Mouse (Mus musculus): ENCODE data around the gene Pip4k2a. TPM values are rescaled to one million over a fixed set of nuclear protein-coding genes. Genes with fewer than 3 reads are reported as not detected.

The Pip4k2a gene
- total RNA-seq, 1 experiment from 2014 or later = 73.9 TPM

- peak; percentile 83 for ATAC-seq (ENCODE audit: extremely low read depth, insufficient number of reproducible peaks, low FRiP score, poor library complexity, severe bottlenecking)
Measured at GRCm38 (mm10) chr2:18984095-18984847, 13.7 kb downstream of the Pip4k2a start.

GRCm38 (mm10) chr2:18983546-18983945, 14.4 kb downstream of the Pip4k2a start:
- peak; percentile 36 for ATAC-seq (ENCODE audit: extremely low read depth, insufficient number of reproducible peaks, low FRiP score, poor library complexity, severe bottlenecking)

GRCm38 (mm10) chr2:18982581-18982980, 15.3 kb downstream of the Pip4k2a start:
- ATAC-seq (ENCODE audit: extremely low read depth, insufficient number of reproducible peaks, low FRiP score, poor library complexity, severe bottlenecking) = no peak

DNA sequence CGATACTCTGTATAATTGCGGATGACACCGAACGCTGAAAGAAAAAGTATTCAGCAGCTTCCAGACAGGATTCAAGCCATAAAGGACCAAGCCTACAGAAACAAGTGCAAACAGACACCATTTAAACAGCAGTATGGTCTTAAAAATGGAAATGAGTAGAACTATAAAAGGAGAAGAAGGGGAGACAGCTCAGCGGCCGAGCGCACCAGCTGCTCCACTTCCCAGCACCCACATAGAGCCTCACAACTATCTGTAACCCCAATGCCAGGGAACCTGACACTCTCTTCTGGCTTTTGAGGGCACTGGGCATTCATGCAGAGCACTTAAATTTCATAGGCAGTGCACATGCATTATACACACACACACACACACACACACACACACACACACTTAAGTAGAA, 18.3 kb downstream of the Pip4k2a start:
- no peak for ATAC-seq (ENCODE audit: extremely low read depth, insufficient number of reproducible peaks, low FRiP score, poor library complexity, severe bottlenecking)

GRCm38 (mm10) chr2:18979046-18979445, 18.9 kb downstream of the Pip4k2a start:
- ATAC-seq (ENCODE audit: extremely low read depth, insufficient number of reproducible peaks, low FRiP score, poor library complexity, severe bottlenecking) = no peak

DNA sequence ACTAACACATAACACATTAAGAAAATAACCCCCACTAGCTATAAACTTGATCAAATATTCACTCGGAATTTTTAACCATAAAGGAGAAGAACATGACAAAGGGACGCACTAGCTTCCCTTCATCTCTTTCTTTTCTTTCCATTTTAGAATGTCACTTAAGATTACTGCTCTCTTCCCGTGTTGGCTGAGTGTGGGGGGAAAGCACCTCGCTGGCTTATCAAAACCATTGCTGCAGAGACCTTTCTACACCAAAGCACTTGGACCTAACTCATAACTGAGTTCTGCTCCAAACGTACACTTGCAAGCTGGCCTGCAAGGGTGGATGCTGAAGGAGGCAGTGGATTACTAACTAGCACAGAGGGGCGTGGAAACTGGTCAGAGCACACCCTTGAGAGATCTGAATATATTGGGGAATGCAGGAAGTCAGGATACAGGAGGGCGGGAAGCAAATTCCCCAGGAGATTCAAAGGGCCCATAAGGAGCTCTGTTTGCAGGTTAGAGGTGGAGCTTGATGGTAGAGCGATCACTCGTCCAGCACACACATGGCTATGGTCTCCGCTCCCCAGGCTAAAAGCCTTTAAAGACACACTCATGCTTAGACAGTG, 20.6 kb downstream of the Pip4k2a start:
- ATAC-seq (ENCODE audit: extremely low read depth, insufficient number of reproducible peaks, low FRiP score, poor library complexity, severe bottlenecking) = no peak

DNA sequence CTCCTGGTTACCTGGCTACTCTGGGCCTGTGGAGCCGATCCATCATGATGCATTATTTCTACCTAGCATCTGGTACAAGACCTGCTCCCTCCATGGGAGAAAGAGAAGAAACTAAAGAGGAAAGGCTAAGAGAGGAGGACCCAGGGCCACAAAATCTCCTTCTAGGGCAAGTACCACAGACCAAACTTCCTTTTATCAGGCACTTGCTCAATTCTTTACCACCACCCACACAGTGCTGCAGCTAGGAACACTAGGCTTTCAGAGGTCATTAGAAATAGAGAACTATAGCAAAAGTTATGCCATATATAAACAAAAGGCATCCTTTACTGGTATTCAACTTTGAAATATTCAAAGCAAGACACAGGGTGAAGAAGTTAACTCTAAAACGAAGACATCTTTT, 21.8 kb downstream of the Pip4k2a start:
- peak; percentile 63 for ATAC-seq (ENCODE audit: extremely low read depth, insufficient number of reproducible peaks, low FRiP score, poor library complexity, severe bottlenecking)

DNA sequence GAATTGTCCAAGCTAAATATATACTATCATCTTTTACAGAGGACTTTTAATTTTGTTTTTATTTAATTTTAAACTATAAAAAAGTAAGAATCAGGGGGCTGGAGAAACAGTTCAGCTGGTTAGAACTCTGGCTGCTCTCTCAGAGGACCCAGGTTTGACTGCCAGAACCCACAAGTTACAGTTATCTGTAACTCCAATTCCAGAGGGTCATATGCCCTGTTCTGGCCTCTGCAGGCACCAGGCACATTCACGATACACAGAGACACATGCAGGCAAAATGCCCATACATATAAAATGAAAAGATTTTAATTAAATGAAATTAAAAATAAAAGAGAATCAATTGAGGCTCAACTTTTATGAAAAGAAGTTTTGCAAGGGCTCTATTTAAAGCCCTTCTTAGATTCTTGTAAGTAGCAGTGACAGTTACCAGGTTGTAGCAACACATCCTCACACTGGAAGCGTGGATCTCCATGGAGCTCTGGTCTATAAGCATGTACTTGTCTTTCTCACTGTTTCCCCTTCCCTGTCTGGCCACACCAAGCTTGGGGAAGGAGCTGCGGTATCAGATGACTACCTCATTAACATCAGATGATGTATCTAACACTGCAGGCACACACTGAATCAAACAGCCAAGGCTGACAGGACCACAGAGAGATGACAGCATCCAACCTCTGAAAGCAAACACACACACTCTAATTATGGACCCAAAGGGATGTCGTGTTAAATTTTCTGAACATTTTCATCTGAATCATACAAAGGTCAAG, 22.9 kb downstream of the Pip4k2a start:
- ATAC-seq (ENCODE audit: extremely low read depth, insufficient number of reproducible peaks, low FRiP score, poor library complexity, severe bottlenecking) = no peak

DNA sequence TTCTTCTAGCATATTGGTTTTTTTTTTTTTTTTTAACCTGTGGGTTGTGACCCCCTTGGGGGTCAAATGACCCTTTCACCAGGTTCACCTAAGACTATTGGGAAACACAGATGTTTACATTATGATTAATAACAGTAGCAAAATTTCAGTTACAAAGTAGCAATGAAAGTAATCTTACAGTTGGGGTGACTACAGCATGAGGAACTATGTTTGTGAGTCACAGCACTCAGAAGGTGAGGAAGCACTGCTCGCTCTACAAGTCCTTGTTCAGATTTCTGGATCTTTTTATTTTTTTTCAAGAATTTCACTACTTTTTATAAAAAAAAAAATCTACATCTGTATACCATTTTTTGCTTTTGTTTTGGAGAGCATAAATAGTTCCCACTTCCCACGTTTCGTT, 26.4 kb downstream of the Pip4k2a start:
- no peak for ATAC-seq (ENCODE audit: extremely low read depth, insufficient number of reproducible peaks, low FRiP score, poor library complexity, severe bottlenecking)

GRCm38 (mm10) chr2:18970461-18970860, 27.5 kb downstream of the Pip4k2a start:
- ATAC-seq (ENCODE audit: extremely low read depth, insufficient number of reproducible peaks, low FRiP score, poor library complexity, severe bottlenecking) = no peak

DNA sequence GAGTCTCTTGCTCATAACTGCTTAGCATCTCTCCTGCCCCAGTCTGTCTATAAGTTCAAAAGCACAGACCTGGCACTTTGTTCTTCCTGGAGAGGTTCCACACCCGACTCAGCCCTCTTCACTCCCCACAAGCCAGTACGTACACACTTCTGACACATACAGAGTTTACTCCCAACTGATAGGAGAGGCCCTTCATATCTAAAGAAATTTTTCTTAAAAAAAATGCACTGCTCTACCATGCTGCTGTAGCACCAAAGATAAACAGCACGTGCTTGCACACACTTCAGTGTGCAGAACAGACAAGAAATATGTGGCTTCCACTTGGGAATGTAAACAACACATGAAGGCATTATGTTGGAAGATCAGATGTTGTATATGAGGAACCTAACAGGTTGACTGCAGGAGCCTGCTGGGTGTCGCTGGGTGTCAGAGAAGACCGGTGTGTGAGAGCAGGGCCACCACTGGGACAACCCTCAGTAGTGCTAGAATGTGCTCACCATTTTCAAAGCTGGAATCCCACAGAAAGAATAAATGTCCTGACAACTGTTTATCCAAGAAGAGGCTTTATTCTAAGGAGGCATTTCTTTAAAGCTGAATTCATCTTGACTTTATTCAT, 28.8 kb downstream of the Pip4k2a start:
- no peak for ATAC-seq (ENCODE audit: extremely low read depth, insufficient number of reproducible peaks, low FRiP score, poor library complexity, severe bottlenecking)

DNA sequence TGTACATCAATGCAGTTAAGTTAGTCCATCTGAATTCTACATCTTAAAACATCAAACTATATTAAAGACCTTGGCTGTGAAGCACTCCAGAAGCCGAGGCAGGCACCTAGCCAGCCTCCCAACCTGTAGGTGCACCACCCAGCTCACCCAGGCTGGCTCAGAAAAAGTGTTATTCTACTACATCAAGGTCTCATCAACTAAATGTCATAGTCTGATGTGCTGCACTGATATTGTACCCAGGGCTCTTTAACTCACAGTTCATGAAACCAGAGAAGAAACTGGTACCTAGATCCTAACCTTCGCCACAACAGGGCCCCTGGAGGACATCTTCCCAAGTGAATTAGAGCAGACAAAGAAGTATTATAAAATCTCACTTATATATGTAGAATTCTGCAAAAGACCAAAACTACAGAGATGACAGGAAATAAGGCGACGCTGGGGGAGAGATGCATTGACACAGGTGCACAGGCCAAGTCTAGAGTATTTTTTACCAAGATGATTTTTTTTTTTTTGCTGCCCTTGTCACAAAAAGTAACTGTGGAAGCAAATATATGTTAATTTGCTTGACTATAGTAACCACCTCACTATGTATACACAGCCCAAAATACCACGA, 30.4 kb downstream of the Pip4k2a start:
- no peak for ATAC-seq (ENCODE audit: extremely low read depth, insufficient number of reproducible peaks, low FRiP score, poor library complexity, severe bottlenecking)

- no peak for ATAC-seq (ENCODE audit: extremely low read depth, insufficient number of reproducible peaks, low FRiP score, poor library complexity, severe bottlenecking)
Measured at GRCm38 (mm10) chr2:18966566-18966965, 31.4 kb downstream of the Pip4k2a start.

GRCm38 (mm10) chr2:18965950-18966349, 32.0 kb downstream of the Pip4k2a start:
- no peak for ATAC-seq (ENCODE audit: extremely low read depth, insufficient number of reproducible peaks, low FRiP score, poor library complexity, severe bottlenecking)

- ATAC-seq (ENCODE audit: extremely low read depth, insufficient number of reproducible peaks, low FRiP score, poor library complexity, severe bottlenecking) = no peak
Measured at GRCm38 (mm10) chr2:18965108-18965507, 32.8 kb downstream of the Pip4k2a start.

DNA sequence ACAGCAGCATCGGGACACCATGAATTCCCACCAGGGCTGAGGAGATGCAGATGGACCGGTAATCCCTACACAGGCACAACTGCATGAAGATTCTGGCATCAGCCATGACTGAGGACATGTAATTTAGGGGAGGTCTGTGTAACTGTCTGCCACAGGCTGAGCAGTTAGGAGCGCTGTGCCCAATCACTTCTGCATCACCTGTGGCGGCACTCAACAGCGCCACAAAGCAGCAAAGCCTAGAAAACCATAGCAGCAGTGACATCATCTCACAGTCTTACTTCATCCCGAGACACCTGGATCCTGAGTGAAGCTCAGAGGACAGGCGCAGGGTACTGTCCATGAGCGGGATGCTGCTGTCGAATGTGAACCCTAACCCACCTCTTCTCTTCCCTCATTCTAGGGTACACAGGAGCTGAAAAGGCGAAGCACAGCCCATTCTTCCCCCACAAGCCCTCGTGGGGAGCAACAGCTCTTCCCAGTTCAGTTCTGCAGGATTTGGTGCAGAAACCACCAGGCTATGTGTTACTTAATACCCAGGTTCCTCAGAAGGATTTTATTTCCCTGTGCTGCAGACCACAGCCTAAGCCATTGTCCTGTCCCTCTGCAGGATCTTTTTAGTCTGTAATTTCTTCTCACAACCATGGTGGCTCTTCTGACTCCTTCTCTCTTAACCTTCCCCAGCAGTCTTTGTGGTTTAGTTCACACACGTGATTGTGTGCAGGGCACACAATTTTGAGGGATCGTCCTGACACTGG, 34.5 kb downstream of the Pip4k2a start:
- ATAC-seq (ENCODE audit: extremely low read depth, insufficient number of reproducible peaks, low FRiP score, poor library complexity, severe bottlenecking) = no peak

DNA sequence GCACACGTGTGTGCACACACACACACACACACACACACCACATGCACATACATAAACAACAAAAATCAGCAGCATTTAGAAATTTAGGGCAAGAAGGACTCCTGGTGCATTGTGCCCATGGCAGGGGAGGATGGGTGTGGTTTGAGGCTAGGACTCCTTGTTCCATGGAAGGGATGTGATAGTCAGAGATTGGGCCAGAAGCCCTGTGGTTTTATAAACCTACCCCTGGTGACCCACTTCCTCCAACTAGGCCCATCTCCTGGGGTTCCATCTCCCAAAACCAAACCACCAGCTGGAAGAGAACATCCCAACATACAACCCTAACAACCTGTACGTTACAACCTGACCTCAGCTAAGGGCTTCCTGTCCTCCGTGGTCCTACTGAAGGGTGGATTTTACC, 35.4 kb downstream of the Pip4k2a start:
- no peak for ATAC-seq (ENCODE audit: extremely low read depth, insufficient number of reproducible peaks, low FRiP score, poor library complexity, severe bottlenecking)

DNA sequence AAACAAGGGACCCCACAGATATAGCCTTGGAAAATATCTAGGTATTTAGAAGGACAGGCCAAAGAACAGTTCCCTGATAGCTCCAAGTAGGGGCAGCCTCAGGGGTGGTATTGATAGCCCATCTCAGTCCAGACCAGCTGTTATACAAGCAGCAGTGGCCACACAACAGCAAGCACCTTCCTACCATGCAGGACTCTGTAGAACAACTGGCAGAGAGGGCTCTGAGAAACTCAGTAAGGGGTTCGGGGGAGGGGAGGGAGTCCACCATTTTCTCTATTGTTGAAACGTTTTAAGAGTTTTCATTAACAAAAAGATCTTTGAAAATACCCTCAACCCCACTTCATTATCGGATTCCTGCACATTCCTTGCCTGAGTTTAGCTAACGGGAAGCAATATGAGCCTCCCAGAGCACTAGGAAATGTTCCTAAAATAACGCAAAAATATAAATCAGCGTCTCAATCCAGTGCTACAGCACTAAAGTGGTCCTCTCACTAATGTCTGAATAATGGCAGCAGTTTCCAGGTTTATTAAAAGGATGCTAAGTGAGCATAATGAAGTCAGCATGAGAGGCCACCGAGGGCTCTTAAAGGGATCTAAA, 37.5 kb downstream of the Pip4k2a start:
- ATAC-seq (ENCODE audit: extremely low read depth, insufficient number of reproducible peaks, low FRiP score, poor library complexity, severe bottlenecking) = no peak

Measured in neutrophil, adult 5-6 weeks (primary cell).